Mouse (Mus musculus) heart, embryonic 14.5 days (tissue): ENCODE results near the gene Npy5r. TPM values are rescaled to one million over a fixed set of nuclear protein-coding genes. Genes with fewer than 3 reads are reported as not detected.

Source experiments
- polyA plus RNA-seq: library from polyadenylated mRNA; unstranded; fragments of >200 nt; fragmentation: Nextera tagmentation; extraction: Ambion mirVana; gene quantifications from 2 replicates; pipeline ENCODE4 v1.2.1, GENCODE M21; 2014

Gene Npy5r
- polyA plus RNA-seq, 1 experiment from 2014 or later: not detected

Other genes starting within 250 kb of the Npy5r start
- gene Tma16, start 201.6 kb downstream of the Npy5r start, polyA plus RNA-seq: 7.2 and 7.4 TPM in 2 replicates
- not detected in 2 replicates for gene Tktl2, start 176.4 kb downstream of the Npy5r start, polyA plus RNA-seq
- 2.4 and 3.1 TPM in 2 replicates for gene Npy1r, start 9.1 kb upstream of the Npy5r start, polyA plus RNA-seq
- gene Naf1, start 172.1 kb upstream of the Npy5r start, polyA plus RNA-seq: 3.0 and 3.2 TPM in 2 replicates